Mouse (Mus musculus) urinary bladder, adult 2 months (tissue): Measurements from ENCODE around the gene Cab39. TPM values are rescaled to one million over a fixed set of nuclear protein-coding genes. Genes with fewer than 3 reads are reported as not detected.
A peak's percentile ranks its signal among the peaks of the same experiment; 100 is the strongest.

Experiments
- DNase-seq: peaks from one replicate; pipeline ENCODE4 v3.0.0; 2022; ENCODE audit warnings: low spot score
- polyA plus RNA-seq: library from polyadenylated mRNA; depleted of rRNA; stranded (reverse); fragments of >200 nt; gene quantifications from 2 replicates; pipeline ENCODE4 v1.2.3, GENCODE M21; 2012

The Cab39 gene
- polyA plus RNA-seq, 1 experiment: 130 TPM

DNA sequence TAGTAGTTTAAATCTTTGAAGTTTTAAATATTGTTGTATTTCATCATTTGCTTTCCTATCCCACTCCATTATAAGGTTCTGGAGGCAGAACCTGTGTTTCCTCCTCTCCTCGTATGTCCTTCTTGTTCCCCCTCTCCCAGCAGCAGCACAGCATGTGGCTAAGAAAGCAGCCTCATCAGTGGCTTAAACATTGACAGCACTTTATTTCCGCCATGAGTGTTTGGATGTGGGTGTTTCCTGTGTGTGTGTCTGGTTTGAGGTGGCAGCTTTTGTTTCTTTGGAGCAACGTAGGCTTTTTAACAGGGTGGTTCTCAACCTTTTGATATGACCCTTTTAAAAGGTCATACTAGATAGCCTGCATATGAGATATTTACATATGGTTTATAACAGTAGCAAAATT, 52.2 kb downstream of the Cab39 start:
- no peak for DNase-seq

GRCm38 (mm10) chr1:85849016-85849415, 55.8 kb downstream of the Cab39 start:
- DNase-seq: no peak

- no peak for DNase-seq
Measured at GRCm38 (mm10) chr1:85850851-85851250, 57.6 kb downstream of the Cab39 start.

- no peak for DNase-seq
Measured at GRCm38 (mm10) chr1:85852996-85853689, 59.9 kb downstream of the Cab39 start.

DNA sequence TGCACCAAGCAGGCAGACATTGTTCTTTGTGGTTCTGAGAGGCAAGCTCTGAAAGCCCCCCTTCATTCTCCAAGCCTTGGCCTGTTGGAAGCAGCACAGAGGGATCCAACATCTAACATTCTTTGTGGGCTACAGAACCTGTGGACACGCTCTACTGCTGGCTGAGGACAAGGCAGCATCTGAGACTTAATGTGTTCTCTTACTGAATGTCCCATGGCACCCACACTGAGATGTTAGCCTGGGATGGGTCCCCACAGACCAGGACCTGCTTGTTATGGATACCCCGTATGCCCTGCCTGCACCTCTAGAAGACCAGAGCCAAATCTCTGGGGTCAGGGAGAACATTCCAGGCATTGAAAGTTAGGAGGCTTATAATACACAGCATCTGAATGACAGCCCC, 60.6 kb downstream of the Cab39 start:
- no peak for DNase-seq

GRCm38 (mm10) chr1:85854475-85854874, 61.2 kb downstream of the Cab39 start:
- DNase-seq: no peak

- no peak for DNase-seq
Measured at GRCm38 (mm10) chr1:85856266-85856665, 63.0 kb downstream of the Cab39 start.

GRCm38 (mm10) chr1:85857261-85857754, 64.1 kb downstream of the Cab39 start:
- DNase-seq: no peak

DNA sequence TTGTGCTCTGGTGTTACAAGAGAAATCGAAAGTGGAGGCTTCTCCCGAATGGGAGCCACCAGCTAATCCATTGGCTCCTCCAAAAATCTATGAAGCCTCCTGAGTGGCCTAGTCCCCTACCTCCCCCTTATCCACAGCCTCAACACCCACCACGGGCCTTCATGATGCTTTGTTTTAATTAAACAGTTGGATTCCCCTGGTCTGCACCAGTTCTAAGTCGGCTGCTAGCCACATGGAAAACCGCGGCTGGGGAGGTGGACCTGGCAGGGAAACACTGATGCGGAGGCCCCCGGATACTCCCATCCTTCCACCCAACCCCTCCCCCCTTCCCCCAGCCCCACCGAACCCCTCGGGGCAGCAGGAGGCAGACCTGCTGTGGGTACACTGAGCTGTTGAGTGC, 71.1 kb downstream of the Cab39 start:
- DNase-seq: no peak

- no peak for DNase-seq
Measured at GRCm38 (mm10) chr1:85870001-85870400, 76.8 kb downstream of the Cab39 start.

DNA sequence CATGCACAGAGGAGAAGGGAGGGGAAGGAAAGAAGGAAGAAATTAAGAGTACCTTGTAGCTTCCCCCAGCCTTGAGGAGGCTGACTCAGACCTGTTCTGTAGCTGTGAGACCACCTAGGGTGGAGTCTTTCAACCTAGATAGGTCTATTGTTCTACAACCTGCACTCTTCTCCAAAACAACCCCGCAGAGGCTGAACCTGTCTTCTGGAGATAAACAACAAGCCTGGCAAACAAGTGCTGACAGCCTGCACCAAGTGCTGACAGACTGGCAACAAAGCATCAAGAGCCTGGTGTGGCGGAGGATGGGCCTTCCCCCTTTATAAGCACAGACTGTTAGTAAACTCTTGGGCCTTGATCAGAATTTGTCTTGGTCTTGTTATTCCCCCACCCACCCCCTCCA, 77.3 kb downstream of the Cab39 start:
- no peak for DNase-seq

GRCm38 (mm10) chr1:85882003-85882402, 88.8 kb downstream of the Cab39 start:
- DNase-seq: no peak

DNA sequence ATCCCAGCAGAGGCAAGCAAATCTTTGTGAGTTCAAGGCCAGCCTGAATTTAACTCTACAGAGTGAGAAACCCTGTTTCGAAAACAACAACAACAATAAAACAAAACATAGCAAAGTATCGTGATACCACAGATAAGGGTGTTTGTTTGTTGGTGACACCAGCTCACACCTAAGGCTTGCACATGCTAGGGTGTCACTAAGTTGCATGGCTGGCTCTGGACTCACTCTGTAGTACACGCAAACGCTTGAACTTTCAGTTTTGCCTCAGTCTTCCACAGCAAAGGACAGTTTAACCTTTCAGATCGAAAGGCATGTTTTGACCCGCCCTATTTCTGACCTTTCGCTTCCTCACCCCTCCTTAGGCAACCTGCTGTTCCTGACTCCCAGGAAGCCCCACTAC, 94.0 kb downstream of the Cab39 start:
- no peak for DNase-seq

DNA sequence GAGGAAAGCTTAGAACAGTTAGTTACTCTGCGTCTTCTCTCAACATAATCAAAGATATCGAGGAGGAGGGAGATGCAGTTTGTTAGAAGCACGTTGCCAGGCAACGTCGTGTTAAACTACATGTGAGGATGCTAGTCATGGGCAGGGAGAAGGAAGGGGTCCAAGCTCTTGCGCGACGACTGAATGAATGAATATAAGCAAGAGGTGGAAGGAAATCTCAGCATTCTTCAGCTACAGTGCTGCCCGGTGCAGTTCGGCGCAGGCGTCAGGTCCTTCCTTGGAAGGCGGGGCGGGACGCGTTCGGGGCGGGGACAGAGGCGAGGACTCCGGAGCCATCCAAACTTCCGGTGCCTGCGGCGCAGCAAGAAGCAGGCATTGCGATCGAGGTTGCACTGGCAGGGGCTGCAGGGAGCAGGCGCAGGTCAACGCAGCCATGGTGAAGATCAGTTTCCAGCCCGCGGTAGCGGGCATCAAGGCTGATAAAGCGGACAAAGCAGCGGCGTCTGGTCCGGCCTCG, 101.0 kb downstream of the Cab39 start, which contains the start of gene Itm2c:
TSS of gene Itm2c (plus strand) at position 51 of the 517 bp plus-strand sequence.
- DNase-seq: peak; percentile 78

DNA sequence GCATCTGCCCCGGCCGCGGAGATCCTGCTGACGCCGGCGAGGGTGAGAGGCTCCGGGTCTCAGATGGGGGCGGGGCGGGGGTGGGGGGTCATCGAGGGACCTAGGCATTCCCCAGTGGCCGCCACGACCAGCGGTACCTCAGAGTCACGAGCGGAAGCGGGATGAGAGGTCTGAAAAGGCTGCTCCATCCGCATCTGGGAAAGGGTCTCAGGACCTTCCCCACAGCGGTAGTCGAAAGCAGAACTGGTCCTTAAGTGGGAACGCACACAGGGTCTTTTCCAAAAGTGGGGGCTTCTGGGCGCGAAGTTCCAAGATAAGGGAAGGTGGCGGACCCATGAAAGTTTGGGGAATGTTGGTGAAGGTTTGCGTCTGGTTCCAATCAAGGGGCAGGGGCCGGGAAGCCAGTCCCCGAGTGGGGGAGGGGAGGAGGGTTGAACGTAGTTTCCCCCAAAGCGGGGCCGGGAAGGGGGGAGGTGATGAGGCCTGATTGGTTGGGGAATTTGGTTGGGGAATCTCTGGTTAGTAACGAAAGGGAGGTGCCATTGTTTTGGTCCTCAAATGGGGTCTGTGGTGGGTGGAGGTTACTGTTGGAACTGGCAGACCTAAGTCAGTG, 101.6 kb downstream of the Cab39 start:
- no peak for DNase-seq

DNA sequence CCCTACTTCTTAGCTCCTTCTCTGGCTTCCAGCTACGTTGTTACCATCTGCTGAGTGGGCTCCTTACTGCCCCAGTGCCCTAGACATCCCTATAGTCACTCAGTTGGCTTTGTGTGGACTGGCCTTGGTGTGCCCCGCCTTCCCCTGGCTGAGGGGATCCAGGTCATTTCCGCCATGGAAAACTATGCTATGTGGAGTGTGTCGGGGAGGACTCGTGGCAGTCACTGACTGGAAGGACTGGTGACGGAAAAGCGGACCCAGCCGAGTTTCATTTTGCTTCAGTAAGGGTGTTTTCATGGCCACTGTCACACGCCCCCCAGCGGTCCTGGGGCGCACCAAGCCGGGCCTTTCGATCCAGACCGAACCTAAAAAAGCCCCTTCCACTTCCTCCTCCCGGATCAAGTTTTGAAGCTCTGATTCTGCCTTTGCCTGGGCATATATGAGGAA, 102.2 kb downstream of the Cab39 start:
- no peak for DNase-seq

- no peak for DNase-seq
Measured at GRCm38 (mm10) chr1:85896110-85896509, 102.9 kb downstream of the Cab39 start.

GRCm38 (mm10) chr1:85896781-85897700, 103.8 kb downstream of the Cab39 start:
- DNase-seq: no peak

GRCm38 (mm10) chr1:85897901-85898760, 104.9 kb downstream of the Cab39 start:
- DNase-seq: no peak

GRCm38 (mm10) chr1:85898761-85899387, 105.6 kb downstream of the Cab39 start:
- no peak for DNase-seq

GRCm38 (mm10) chr1:85899388-85899761, 106.1 kb downstream of the Cab39 start:
- DNase-seq: no peak
